Mouse (Mus musculus) left cerebral cortex, postnatal 25 days (tissue): ENCODE data around the gene Ntng1. TPM values are rescaled to one million over a fixed set of nuclear protein-coding genes. Genes with fewer than 3 reads are reported as not detected.

Experiments
- DNase-seq, 2 experiments: peaks; one replicate each; pipeline ENCODE4 v3.0.0; 2022; ENCODE audit warnings: low spot score in 2 of 2, mixed read lengths in 1 of 2
- intact Hi-C: fragments of 180-260 bp; cut with DNase I; formaldehyde crosslinking; loops from one replicate; pipeline ENCODE4 v1.15.1; 2025
- total RNA-seq, 2 experiments: library from RNA; stranded (reverse); gene quantifications; 2 replicates each; pipeline ENCODE4 v1.2.3; 2021

The Ntng1 gene
- total RNA-seq, 2 experiments from 2014 or later: 30.1 to 35.6 TPM

GRCm38 (mm10) chr3:109731592-109732230, 412.1 kb downstream of the Ntng1 start:
- no peak for DNase-seq
- intact Hi-C loops: loop anchor here (5.0 to 10.0 kb wide), 2 partner anchors 204 to 1343 kb away; no protein-coding TSS in a partner anchor

Other genes with a start within 250 kb of the Ntng1 start
- gene Prmt6, start 107.0 kb upstream of the Ntng1 start, total RNA-seq: 10 to 100 TPM; 13.9 to 15.4 TPM